Mouse (Mus musculus) cortical plate, adult 2 months (tissue): ENCODE measurements around the gene Zfp616. TPM values are rescaled to one million over a fixed set of nuclear protein-coding genes. Genes with fewer than 3 reads are reported as not detected.

Experiments
- H3K27ac ChIP-seq: fragments of 200-500 bp; 2 replicates; pipeline ENCODE4 v1.5.1; 2012; ENCODE audit warnings: low read length, control low read depth, inconsistent platforms; ENCODE audit not compliant: insufficient read depth
- H3K4me1 ChIP-seq: fragments of 200-500 bp; 2 replicates; pipeline ENCODE4 v1.6.1; 2011; ENCODE audit warnings: low read length; ENCODE audit not compliant: control insufficient read depth, insufficient read depth
- H3K4me3 ChIP-seq: fragments of 200-500 bp; 2 replicates; pipeline ENCODE4 v1.5.1; 2011; ENCODE audit warnings: mild to moderate bottlenecking, low read length, control low read depth; ENCODE audit not compliant: insufficient read depth
- CTCF ChIP-seq: fragments of 200-500 bp; IDR thresholded peaks from 2 replicates; pipeline ENCODE4 v1.5.1; 2011; ENCODE audit warnings: mild to moderate bottlenecking, control low read depth, low read length; ENCODE audit not compliant: insufficient read depth; ENCODE audit errors: extremely low read depth
- POLR2A ChIP-seq: fragments of 200-500 bp; IDR thresholded peaks from 2 replicates; pipeline ENCODE4 v1.6.1; 2011; ENCODE audit warnings: mild to moderate bottlenecking, low read length, control low read depth; ENCODE audit not compliant: insufficient read depth; ENCODE audit errors: extremely low read depth
- polyA plus RNA-seq: library from polyadenylated mRNA; depleted of rRNA; stranded (reverse); fragments of >200 nt; gene quantifications from 2 replicates; pipeline ENCODE4 v1.2.3, GENCODE M21; 2012; rRNA removed

The Zfp616 gene
- polyA plus RNA-seq, result not detected in 2 replicates

GRCm38 (mm10) chr11:74069655-74070054 is at the start of gene Zfp616:
TSS of gene Zfp616 (plus strand) at chr11:74069955.
- TF ChIP-seq CTCF (no peak), POLR2A (no peak)
- H3K4me3 ChIP-seq, result no peak within 1 kb of the TSS
- H3K27ac ChIP-seq, result no peak within 1 kb of the TSS
- H3K4me1 ChIP-seq, result no peaks in the 10 kb centered on the region

- Histone ChIP-seq H3K4me1 (no peaks in the 10 kb centered on the region), H3K4me3 (no peak overlapping the region), H3K27ac (no peak overlapping the region)
- no peak for TF ChIP-seq POLR2A
- no peak for TF ChIP-seq CTCF
These were observed 18.4 kb upstream of the Zfp616 start for GRCm38 (mm10) chr11:74051347-74051746.

- Histone ChIP-seq H3K27ac (no peak within 1 kb of the TSS), H3K4me1 (no peaks in the 10 kb centered on the region), H3K4me3 (no peak within 1 kb of the TSS)
- TF ChIP-seq POLR2A, result no peak
- no peak for TF ChIP-seq CTCF
These were observed 13.3 kb upstream of the Zfp616 start, which contains the start of the genes Olfr139 and Olfr399 for GRCm38 (mm10) chr11:74056451-74056850. TSS of gene Olfr139 (minus strand) at chr11:74056551. TSS of gene Olfr399 (minus strand) at chr11:74056615.

GRCm38 (mm10) chr11:74100724-74101123 is 31.0 kb downstream of the Zfp616 start:
- no peak overlapping the region for H3K4me3 ChIP-seq
- no peak for TF ChIP-seq POLR2A
- H3K4me1 ChIP-seq, result no peaks in the 10 kb centered on the region
- H3K27ac ChIP-seq, result no peak overlapping the region

DNA sequence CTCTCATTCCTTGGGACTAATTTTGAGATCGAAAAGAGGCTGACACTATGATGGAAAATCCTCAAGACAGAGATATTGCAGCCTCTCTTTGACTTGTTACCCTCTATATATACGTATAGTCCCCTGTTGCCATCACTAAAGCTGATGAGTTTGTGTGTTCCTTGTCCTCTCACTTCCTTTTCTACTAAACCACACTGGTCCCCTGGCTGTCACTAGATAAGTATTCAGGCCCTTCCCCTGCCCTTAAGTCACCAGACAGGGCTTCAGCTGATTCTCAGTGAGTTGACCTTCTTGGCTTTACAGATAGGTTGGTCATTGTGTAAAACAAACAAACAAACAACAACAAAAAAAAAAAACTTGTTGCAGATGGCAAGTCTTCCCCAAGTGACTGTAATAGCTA is 31.8 kb downstream of the Zfp616 start:
- H3K4me3 ChIP-seq, result no peak overlapping the region
- no peaks in the 10 kb centered on the region for H3K4me1 ChIP-seq
- TF ChIP-seq CTCF (no peak), POLR2A (no peak)
- no peak overlapping the region for H3K27ac ChIP-seq

DNA sequence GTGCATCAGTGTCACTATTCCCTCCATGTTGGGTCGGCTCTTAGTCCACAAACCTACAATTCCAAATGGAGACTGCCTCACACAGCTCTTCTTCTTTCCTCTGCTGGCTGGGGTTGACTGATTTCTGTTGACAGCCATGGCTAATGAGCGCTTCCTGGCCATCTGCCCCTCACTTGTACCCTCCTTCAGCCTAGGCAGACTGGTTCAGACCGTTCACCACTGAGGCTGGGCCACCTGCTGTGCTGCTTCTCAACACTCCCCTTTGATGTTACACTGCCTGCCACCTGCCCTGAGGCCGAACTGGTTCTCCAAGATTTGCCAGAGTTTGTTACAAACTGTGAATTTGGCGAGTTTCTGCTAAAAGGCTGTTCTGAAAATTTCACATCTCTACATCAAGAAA is 35.3 kb downstream of the Zfp616 start:
- TF ChIP-seq POLR2A, result no peak
- TF ChIP-seq CTCF, result no peak
- H3K4me1 ChIP-seq, result no peaks in the 10 kb centered on the region
- no peak overlapping the region for H3K4me3 ChIP-seq
- no peak overlapping the region for H3K27ac ChIP-seq

GRCm38 (mm10) chr11:74113412-74113811 is 43.7 kb downstream of the Zfp616 start, which contains the start of gene Olfr401:
TSS of gene Olfr401 (plus strand) at chr11:74113712.
- no peak within 1 kb of the TSS for H3K4me3 ChIP-seq
- H3K27ac ChIP-seq, result no peak within 1 kb of the TSS
- TF ChIP-seq CTCF (no peak), POLR2A (no peak)
- H3K4me1 ChIP-seq, result no peaks in the 10 kb centered on the region

Other genes with a start within 250 kb of the Zfp616 start
- gene Olfr393, start 218.5 kb upstream of the Zfp616 start, polyA plus RNA-seq, result not detected in 2 replicates
- gene Olfr394, start 179.2 kb upstream of the Zfp616 start, polyA plus RNA-seq, result not detected in 2 replicates
- not detected in 2 replicates for gene Olfr395, start 160.7 kb upstream of the Zfp616 start, polyA plus RNA-seq
- gene Olfr23, start 133.3 kb upstream of the Zfp616 start, polyA plus RNA-seq, result not detected in 2 replicates
- gene Olfr397, start 109.1 kb upstream of the Zfp616 start, polyA plus RNA-seq, result not detected in 2 replicates
- not detected in 2 replicates for gene Olfr398, start 79.5 kb upstream of the Zfp616 start, polyA plus RNA-seq
- not detected in 2 replicates for gene Olfr139, start 13.4 kb upstream of the Zfp616 start, polyA plus RNA-seq
- not detected in 2 replicates for gene Olfr399, start 13.3 kb upstream of the Zfp616 start, polyA plus RNA-seq
- not detected in 2 replicates for gene Olfr401, start 43.8 kb downstream of the Zfp616 start, polyA plus RNA-seq
- not detected in 2 replicates for gene Olfr402, start 83.6 kb downstream of the Zfp616 start, polyA plus RNA-seq
- gene Olfr403, start 116.3 kb downstream of the Zfp616 start, polyA plus RNA-seq, result not detected in 2 replicates
- gene Olfr43, start 141.4 kb downstream of the Zfp616 start, polyA plus RNA-seq, result not detected in 2 replicates
- not detected in 2 replicates for gene Olfr406, start 189.9 kb downstream of the Zfp616 start, polyA plus RNA-seq
- gene Olfr59, start 213.8 kb downstream of the Zfp616 start, polyA plus RNA-seq, result not detected in 2 replicates